Mouse (Mus musculus): Measurements from ENCODE around the gene Lifr. TPM values are rescaled to one million over a fixed set of nuclear protein-coding genes. Genes with fewer than 3 reads are reported as not detected.

Lifr gene
- total and polyA plus RNA-seq, 2 experiments from 2014 or later = 12.2 to 28.0 TPM

DNA sequence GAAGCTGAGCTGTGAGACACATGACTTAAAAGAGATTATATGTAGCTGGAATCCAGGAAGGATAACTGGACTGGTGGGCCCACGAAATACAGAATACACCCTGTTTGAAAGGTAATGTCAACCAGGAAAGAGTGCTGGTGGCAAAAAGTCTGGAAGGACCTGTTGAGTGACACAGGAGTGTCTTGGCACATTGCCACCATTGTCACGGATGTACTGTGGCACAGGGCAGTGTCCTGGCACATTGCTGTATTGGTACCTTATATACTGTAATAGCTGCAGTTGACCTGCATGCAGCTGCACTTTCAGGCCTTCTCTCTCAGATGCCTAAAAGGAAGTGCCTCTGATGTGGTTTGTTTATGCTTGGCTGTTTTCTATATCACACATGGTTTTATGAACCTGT, 82.5 kb downstream of the Lifr start:
- Histone ChIP-seq H3K9ac (replicated peaks; ENCODE audit: low read length, poor library complexity, severe bottlenecking) (no peak overlapping the region), H3K4me3 (ENCODE audit: low read depth, low read length) (no peak overlapping the region), H3K4me2 (ENCODE audit: low read depth, low read length, poor library complexity, severe bottlenecking) (no peak overlapping the region), H3K27ac (ENCODE audit: low read depth, low read length) (no peak overlapping the region), H3K9me3 (ENCODE audit: low read length) (no peaks in the 10 kb centered on the region), H3K36me3 (ENCODE audit: insufficient read depth, low read length) (no peaks in the 10 kb centered on the region; the same call in 1 of the 2 replicates), H3K27me3 (ENCODE audit: insufficient read depth, low read length) (no peaks in the 10 kb centered on the region), H3K4me1 (ENCODE audit: insufficient read depth, low read length) (no peaks in the 10 kb centered on the region)
- 59% methylated on average over 2 of the region's 2 CpGs for WGBS
- TF ChIP-seq CTCF (IDR thresholded peaks at IDR 0.05) = no peak
- DNase-seq (ENCODE audit: low spot score) (peak; percentile 36), ATAC-seq (ENCODE audit: low FRiP score) (no peak)

DNA sequence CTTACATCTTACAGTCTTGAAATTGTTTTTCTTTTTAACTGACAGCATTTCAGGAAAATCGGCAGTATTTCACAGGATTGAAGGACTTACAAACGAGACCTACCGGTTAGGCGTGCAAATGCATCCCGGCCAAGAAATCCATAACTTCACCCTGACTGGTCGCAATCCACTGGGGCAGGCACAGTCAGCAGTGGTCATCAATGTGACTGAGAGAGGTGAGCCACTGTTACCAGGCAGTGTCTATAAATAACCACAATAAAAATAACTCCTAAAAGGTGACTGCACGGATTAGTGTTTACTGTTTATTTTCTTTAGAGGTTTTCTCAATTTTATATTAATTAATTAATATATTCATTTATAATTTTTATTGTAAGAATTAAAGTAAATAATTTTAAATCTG, 82.9 kb downstream of the Lifr start:
- no peaks in the 10 kb centered on the region; the same call in 1 of the 2 replicates for H3K36me3 ChIP-seq (ENCODE audit: insufficient read depth, low read length)
- H3K9ac ChIP-seq (replicated peaks; ENCODE audit: low read length, poor library complexity, severe bottlenecking) = no peak overlapping the region
- no peak for TF ChIP-seq CTCF (IDR thresholded peaks at IDR 0.05)
- ATAC-seq (ENCODE audit: low FRiP score) = no peak
- no peaks in the 10 kb centered on the region for H3K9me3 ChIP-seq (ENCODE audit: low read length)
- no peak for DNase-seq (ENCODE audit: low spot score)
- H3K27me3 ChIP-seq (ENCODE audit: insufficient read depth, low read length) = no peaks in the 10 kb centered on the region
- WGBS = 92% methylated on average over 7 of the region's 7 CpGs
- no peaks in the 10 kb centered on the region for H3K4me1 ChIP-seq (ENCODE audit: insufficient read depth, low read length)
- H3K27ac ChIP-seq (ENCODE audit: low read depth, low read length) = no peak overlapping the region
- no peak overlapping the region for H3K4me3 ChIP-seq (ENCODE audit: low read depth, low read length)
- H3K4me2 ChIP-seq (ENCODE audit: low read depth, low read length, poor library complexity, severe bottlenecking) = no peak overlapping the region

DNA sequence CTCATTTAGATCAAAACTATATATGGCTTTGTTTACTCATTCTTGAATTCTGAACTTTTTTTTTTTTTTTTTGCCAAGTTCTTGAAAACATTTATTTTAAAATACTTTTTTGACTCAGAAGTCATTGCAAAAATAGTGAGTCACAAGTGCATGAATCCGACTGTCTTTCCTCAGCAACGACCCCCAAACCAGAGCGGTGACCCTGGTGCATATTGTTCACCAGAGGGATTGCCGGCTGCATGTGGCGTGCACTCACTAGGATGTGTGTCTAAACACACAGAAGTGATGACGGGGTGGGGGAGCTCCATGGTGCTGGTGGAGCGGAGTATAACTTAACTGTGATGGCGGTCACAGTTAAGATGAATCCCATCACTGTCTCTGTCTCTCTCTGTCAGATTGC, 83.4 kb downstream of the Lifr start:
- 89% methylated on average over 8 of the region's 8 CpGs for WGBS
- no peaks in the 10 kb centered on the region for H3K4me1 ChIP-seq (ENCODE audit: insufficient read depth, low read length)

DNA sequence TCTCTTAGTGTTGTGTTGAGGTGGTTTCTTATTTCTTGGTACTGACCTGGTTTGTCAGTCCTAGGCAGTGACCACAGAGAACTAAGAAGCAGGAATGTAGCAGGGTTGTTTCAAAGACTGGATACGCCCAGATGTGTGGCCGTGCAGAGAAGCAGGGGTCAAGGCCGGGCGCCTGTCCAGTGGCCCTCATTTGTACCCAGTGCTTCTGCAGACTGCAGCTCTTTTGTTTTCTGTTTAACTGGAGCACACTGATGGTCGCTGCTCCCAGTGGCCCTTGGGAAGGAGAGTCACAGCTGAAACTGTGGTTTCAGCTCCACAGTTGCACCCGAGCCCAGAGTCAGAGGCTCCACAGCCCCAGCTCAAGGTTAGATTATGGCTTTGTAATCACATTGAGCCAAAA, 90.2 kb downstream of the Lifr start:
- Histone ChIP-seq H3K27me3 (ENCODE audit: insufficient read depth, low read length) (no peaks in the 10 kb centered on the region), H3K4me3 (ENCODE audit: low read depth, low read length) (no peak overlapping the region), H3K9ac (replicated peaks; ENCODE audit: low read length, poor library complexity, severe bottlenecking) (no peak overlapping the region), H3K36me3 (ENCODE audit: insufficient read depth, low read length) (peaks cover 11% of the 10 kb centered on the region; the same call in 1 of the 2 replicates), H3K9me3 (ENCODE audit: low read length) (no peaks in the 10 kb centered on the region), H3K4me1 (ENCODE audit: insufficient read depth, low read length) (no peaks in the 10 kb centered on the region), H3K4me2 (ENCODE audit: low read depth, low read length, poor library complexity, severe bottlenecking) (no peak overlapping the region), H3K27ac (ENCODE audit: low read depth, low read length) (no peak overlapping the region)
- WGBS = 73% methylated on average over 6 of the region's 6 CpGs
- ATAC-seq (ENCODE audit: low FRiP score) (no peak), DNase-seq (ENCODE audit: low spot score) (no peak)
- no peak for TF ChIP-seq CTCF (IDR thresholded peaks at IDR 0.05)

More for the DNA sequence above, 83.4 kb downstream of the Lifr start:
- Histone ChIP-seq H3K4me3 (ENCODE audit: low read depth, low read length) (no peak overlapping the region), H3K4me2 (ENCODE audit: low read depth, low read length, poor library complexity, severe bottlenecking) (no peak overlapping the region), H3K9me3 (ENCODE audit: low read length) (no peaks in the 10 kb centered on the region), H3K9ac (replicated peaks; ENCODE audit: low read length, poor library complexity, severe bottlenecking) (no peak overlapping the region), H3K36me3 (ENCODE audit: insufficient read depth, low read length) (no peaks in the 10 kb centered on the region; the same call in 1 of the 2 replicates), H3K27me3 (ENCODE audit: insufficient read depth, low read length) (no peaks in the 10 kb centered on the region), H3K27ac (ENCODE audit: low read depth, low read length) (no peak overlapping the region)
- DNase-seq (ENCODE audit: low spot score) (no peak), ATAC-seq (ENCODE audit: low FRiP score) (no peak)
- no peak for TF ChIP-seq CTCF (IDR thresholded peaks at IDR 0.05)

DNA sequence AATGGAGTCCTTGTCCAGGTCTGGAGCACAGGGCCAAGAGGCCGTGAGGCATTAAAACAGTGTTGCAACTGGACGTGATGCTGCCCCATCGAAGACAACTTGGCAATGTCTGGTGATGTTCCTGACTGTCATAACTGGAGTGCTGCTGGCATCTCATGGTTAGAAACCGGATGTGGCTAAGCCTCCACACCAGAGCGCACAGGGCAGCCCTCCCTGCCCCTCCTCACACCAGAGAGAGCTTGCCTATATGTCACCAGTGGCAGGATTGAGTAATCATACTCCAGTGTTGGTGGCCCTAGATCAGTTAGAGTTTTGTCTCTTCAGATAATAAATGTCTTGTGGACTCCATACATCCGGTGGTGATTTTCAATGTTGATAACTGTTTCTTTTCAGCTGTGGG, 97.3 kb downstream of the Lifr start:
- no peak overlapping the region for H3K27ac ChIP-seq (ENCODE audit: low read depth, low read length)
- no peaks in the 10 kb centered on the region for H3K4me1 ChIP-seq (ENCODE audit: insufficient read depth, low read length)
- DNase-seq (ENCODE audit: low spot score) = no peak
- no peak for ATAC-seq (ENCODE audit: low FRiP score)
- no peak for TF ChIP-seq CTCF (IDR thresholded peaks at IDR 0.05)
- H3K4me2 ChIP-seq (ENCODE audit: low read depth, low read length, poor library complexity, severe bottlenecking) = no peak overlapping the region
- H3K9me3 ChIP-seq (ENCODE audit: low read length) = no peaks in the 10 kb centered on the region
- no peak overlapping the region for H3K9ac ChIP-seq (replicated peaks; ENCODE audit: low read length, poor library complexity, severe bottlenecking)
- H3K27me3 ChIP-seq (ENCODE audit: insufficient read depth, low read length) = no peaks in the 10 kb centered on the region
- peaks cover 10% of the 10 kb centered on the region for H3K36me3 ChIP-seq (ENCODE audit: insufficient read depth, low read length)
- WGBS = 88% methylated on average over 6 of the region's 6 CpGs
- H3K4me3 ChIP-seq (ENCODE audit: low read depth, low read length) = no peak overlapping the region

DNA sequence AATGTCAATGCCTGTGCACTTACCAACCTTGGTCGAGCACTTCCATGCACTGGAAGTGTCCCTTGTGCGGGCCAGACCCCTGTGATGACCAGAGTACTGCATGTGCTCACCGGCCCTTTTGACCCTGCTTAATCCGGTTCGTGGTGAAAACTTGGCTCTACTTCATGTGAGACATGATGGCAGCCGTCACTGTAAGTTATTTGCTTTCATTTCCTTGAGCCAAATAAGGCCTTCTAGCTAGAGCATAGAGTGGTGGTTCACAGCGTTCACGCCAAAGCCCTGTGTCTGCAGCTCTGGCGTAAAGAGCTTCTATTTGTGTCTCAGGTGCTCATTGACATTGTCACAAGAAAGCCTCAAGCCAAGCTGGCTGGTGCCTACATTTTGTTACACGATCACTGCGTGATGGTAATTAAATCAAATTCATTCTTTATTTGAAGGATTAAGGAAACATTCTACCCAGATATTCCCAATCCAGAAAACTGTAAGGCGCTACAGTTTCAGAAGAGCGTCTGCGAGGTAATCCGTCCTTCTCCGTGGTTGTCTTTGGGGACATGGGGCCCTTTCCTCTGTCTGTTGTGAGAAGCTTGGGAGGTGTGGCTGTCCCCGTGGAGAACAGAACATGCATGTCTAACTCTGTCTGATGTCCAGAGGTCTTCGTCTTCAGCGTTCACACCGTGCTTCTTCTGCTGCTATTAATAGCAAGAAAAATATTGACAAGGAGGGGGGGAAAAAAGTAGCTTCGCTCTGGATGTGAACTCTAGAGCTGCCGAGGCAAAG, 99.5 kb downstream of the Lifr start:
- TF ChIP-seq CTCF (IDR thresholded peaks at IDR 0.05) = no peak
- peaks cover 8% of the 10 kb centered on the region for H3K36me3 ChIP-seq (ENCODE audit: insufficient read depth, low read length)
- ATAC-seq (ENCODE audit: low FRiP score) (no peak), DNase-seq (ENCODE audit: low spot score) (no peak)
- no peaks in the 10 kb centered on the region for H3K27me3 ChIP-seq (ENCODE audit: insufficient read depth, low read length)
- H3K4me3 ChIP-seq (ENCODE audit: low read depth, low read length) = no peak overlapping the region
- no peak overlapping the region for H3K4me2 ChIP-seq (ENCODE audit: low read depth, low read length, poor library complexity, severe bottlenecking)
- no peak overlapping the region for H3K27ac ChIP-seq (ENCODE audit: low read depth, low read length)
- no peaks in the 10 kb centered on the region for H3K4me1 ChIP-seq (ENCODE audit: insufficient read depth, low read length)
- H3K9me3 ChIP-seq (ENCODE audit: low read length) = no peaks in the 10 kb centered on the region
- no peak overlapping the region for H3K9ac ChIP-seq (replicated peaks; ENCODE audit: low read length, poor library complexity, severe bottlenecking)
- WGBS = 92% methylated on average over 22 of the region's 22 CpGs

Measured in midbrain, postnatal 0 days (tissue).